Mouse (Mus musculus) lung, adult 2 months (tissue): ENCODE results near the gene Spast.
A peak's percentile ranks its signal among the peaks of the same experiment; 100 is the strongest.

Source experiments
- CTCF ChIP-seq: fragments of 200-500 bp; IDR thresholded peaks from 2 replicates; pipeline ENCODE4 v1.5.1; 2011; ENCODE audit warnings: mild to moderate bottlenecking, low read length, control low read depth; ENCODE audit not compliant: insufficient read depth
- POLR2A ChIP-seq: fragments of 200-500 bp; IDR thresholded peaks from 2 replicates; pipeline ENCODE4 v1.6.1; 2011; ENCODE audit warnings: low read depth, mild to moderate bottlenecking, control low read depth, low read length, borderline replicate concordance; ENCODE audit errors: extremely low read depth

DNA sequence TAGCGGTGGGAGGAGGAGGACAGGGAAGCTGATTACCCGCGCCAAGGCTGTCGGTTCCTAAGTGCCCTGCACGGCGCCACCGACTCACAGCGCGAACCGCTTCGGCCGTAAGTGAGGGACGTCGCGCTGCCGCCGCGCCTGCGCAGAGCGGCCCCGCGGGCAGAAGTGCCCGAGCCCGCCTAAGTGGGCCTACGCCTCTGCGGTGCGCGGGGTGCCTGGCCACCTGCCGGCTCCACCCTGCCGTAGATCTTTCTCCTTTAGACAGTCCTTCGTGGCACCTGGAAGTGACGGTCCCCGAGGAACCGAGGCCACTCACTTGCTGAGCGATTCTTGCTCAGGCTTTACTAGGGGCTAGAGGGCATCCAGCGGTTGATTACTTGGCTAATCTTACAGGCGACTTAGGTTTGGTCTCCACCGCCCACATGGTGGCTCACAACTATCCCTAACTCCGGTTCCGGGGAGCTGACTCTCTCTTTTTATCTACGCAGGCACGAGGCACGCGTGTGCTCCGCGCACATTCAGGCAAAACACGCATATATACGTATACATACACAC lies 22.4 kb upstream of the Spast start:
- TF ChIP-seq CTCF = no peak
- peak; percentile 87 for TF ChIP-seq POLR2A
